Mouse (Mus musculus): Measurements from ENCODE around the gene Stac. TPM values are rescaled to one million over a fixed set of nuclear protein-coding genes. Genes with fewer than 3 reads are reported as not detected.

Gene Stac
- total RNA-seq, 2 experiments from 2014 or later, result 0.81 to 1.9 TPM

GRCm38 (mm10) chr9:111611341-111611740, 78.8 kb downstream of the Stac start:
- DNase-seq (ENCODE audit: low spot score in 2 of 2), result no peak
- intact Hi-C loops (cut with DNase I), result no loop called here

GRCm38 (mm10) chr9:111608762-111609161, 81.4 kb downstream of the Stac start:
- DNase-seq (ENCODE audit: low spot score in 2 of 2), result no peak
- intact Hi-C loops (cut with DNase I), result no loop called here

- intact Hi-C loops (cut with DNase I), result no loop called here
- DNase-seq (ENCODE audit: low spot score in 2 of 2), result no peak
Measured at GRCm38 (mm10) chr9:111606603-111607002, 83.5 kb downstream of the Stac start.

GRCm38 (mm10) chr9:111587527-111587926, 102.6 kb downstream of the Stac start:
- intact Hi-C loops (cut with DNase I), result no loop called here
- no peak for DNase-seq (ENCODE audit: low spot score in 2 of 2)

- intact Hi-C loops (cut with DNase I), result no loop called here
- DNase-seq (ENCODE audit: low spot score in 2 of 2), result no peak
Measured at GRCm38 (mm10) chr9:111578784-111579183, 111.4 kb downstream of the Stac start.

- intact Hi-C loops (cut with DNase I), result no loop called here
- DNase-seq (ENCODE audit: low spot score in 2 of 2), result no peak
Measured at GRCm38 (mm10) chr9:111577453-111577852, 112.7 kb downstream of the Stac start.

GRCm38 (mm10) chr9:111575889-111576288, 114.3 kb downstream of the Stac start:
- intact Hi-C loops (cut with DNase I), result no loop called here
- DNase-seq (ENCODE audit: low spot score in 2 of 2), result no peak

- intact Hi-C loops (cut with DNase I), result no loop called here
- DNase-seq (ENCODE audit: low spot score in 2 of 2), result peak in 1 of 2 experiments; percentile 17
Measured at GRCm38 (mm10) chr9:111573836-111574235, 116.3 kb downstream of the Stac start.

GRCm38 (mm10) chr9:111571619-111572018, 118.5 kb downstream of the Stac start:
- intact Hi-C loops (cut with DNase I), result no loop called here
- DNase-seq (ENCODE audit: low spot score in 2 of 2), result no peak

GRCm38 (mm10) chr9:111564176-111564575, 126.0 kb downstream of the Stac start:
- no peak for DNase-seq (ENCODE audit: low spot score in 2 of 2)
- intact Hi-C loops (cut with DNase I), result no loop called here

- intact Hi-C loops (cut with DNase I), result no loop called here
- no peak for DNase-seq (ENCODE audit: low spot score in 2 of 2)
Measured at GRCm38 (mm10) chr9:111563226-111563625, 126.9 kb downstream of the Stac start.

GRCm38 (mm10) chr9:111562217-111562988, 127.7 kb downstream of the Stac start:
- no peak for DNase-seq (ENCODE audit: low spot score in 2 of 2)
- intact Hi-C loops (cut with DNase I), result no loop called here

GRCm38 (mm10) chr9:111556699-111557098, 133.4 kb downstream of the Stac start:
- no peak for DNase-seq (ENCODE audit: low spot score in 2 of 2)
- intact Hi-C loops (cut with DNase I), result no loop called here

- intact Hi-C loops (cut with DNase I), result loop anchor here (5.0 kb wide), 1 partner anchor 364 kb away; no protein-coding TSS in a partner anchor
- no peak for DNase-seq (ENCODE audit: low spot score in 2 of 2)
Measured at GRCm38 (mm10) chr9:111552865-111553264, 137.3 kb downstream of the Stac start.

- intact Hi-C loops (cut with DNase I), result loop anchor here (5.0 kb wide), 1 partner anchor 366 kb away; no protein-coding TSS in a partner anchor
- DNase-seq (ENCODE audit: low spot score in 2 of 2), result no peak
Measured at GRCm38 (mm10) chr9:111551461-111552190, 138.5 kb downstream of the Stac start.

- intact Hi-C loops (cut with DNase I), result loop anchor here (5.0 kb wide), 1 partner anchor 366 kb away; no protein-coding TSS in a partner anchor
- no peak for DNase-seq (ENCODE audit: low spot score in 2 of 2)
Measured at GRCm38 (mm10) chr9:111550963-111551321, 139.2 kb downstream of the Stac start.

GRCm38 (mm10) chr9:111550281-111550962, 139.7 kb downstream of the Stac start:
- DNase-seq (ENCODE audit: low spot score in 2 of 2), result no peak
- intact Hi-C loops (cut with DNase I), result loop anchor here (5.0 kb wide), 1 partner anchor 367 kb away; no protein-coding TSS in a partner anchor

GRCm38 (mm10) chr9:111542663-111543062, 147.5 kb downstream of the Stac start:
- intact Hi-C loops (cut with DNase I), result no loop called here
- DNase-seq (ENCODE audit: low spot score in 2 of 2), result no peak

GRCm38 (mm10) chr9:111535445-111536064, 154.6 kb downstream of the Stac start:
- no peak for DNase-seq (ENCODE audit: low spot score in 2 of 2)
- intact Hi-C loops (cut with DNase I), result no loop called here
